11 mouse cellular contexts compared by ENCODE assay signal in genomic region chr5:143356686-143357388, GRCm38 (mm10). TPM values are rescaled to one million over a fixed set of nuclear protein-coding genes. Genes with fewer than 3 reads are reported as not detected.
DNase-seq lines count a peak whose midpoint lies in the region; ATAC-seq and TF ChIP-seq lines count a peak whose summit lies in the region.
"Had no signal": no experiment of that assay in that cellular context is flagged by ENCODE, and none has a peak within 500 bp of the region (broad histone marks: within the 10 kb centered on the region; RNA-seq: fewer than 3 reads in every experiment).

Gene Grid2ip (plus strand): TSS chr5:143357338.

- WGBS in kidney, embryonic 14.5 days = 19% methylated on average over 17 of the region's 17 CpGs
- WGBS in hindbrain, embryonic 13.5 days = 14% methylated on average over 17 of the region's 17 CpGs
- WGBS in midbrain, postnatal 0 days = 23% methylated on average over 16 of the region's 17 CpGs

- peak within 1 kb of the TSS; percentile 4 for H3K4me3 ChIP-seq in kidney, embryonic 14.5 days (ENCODE audit: low read length)
- H3K4me3 ChIP-seq in hindbrain, embryonic 13.5 days = peak within 1 kb of the TSS; percentile 23
- H3K4me3 ChIP-seq in midbrain, postnatal 0 days (ENCODE audit: low read depth, low read length) = peak within 1 kb of the TSS; percentile 18; the same call in 1 of the 2 replicates
- H3K4me3 ChIP-seq: myocyte had no signal

- H3K36me3 ChIP-seq in kidney, embryonic 14.5 days (ENCODE audit: control insufficient read depth, insufficient read depth, low read length) = no peaks in the 10 kb centered on the region
- no peaks in the 10 kb centered on the region for H3K36me3 ChIP-seq in hindbrain, embryonic 13.5 days
- no peaks in the 10 kb centered on the region for H3K36me3 ChIP-seq in midbrain, postnatal 0 days (ENCODE audit: insufficient read depth, low read length)

- H3K4me1 ChIP-seq in kidney, embryonic 14.5 days (ENCODE audit: control insufficient read depth, insufficient read depth, low read length) = no peaks in the 10 kb centered on the region
- peaks cover 6% of the 10 kb centered on the region for H3K4me1 ChIP-seq in hindbrain, embryonic 13.5 days (replicated peaks)
- no peaks in the 10 kb centered on the region for H3K4me1 ChIP-seq in midbrain, postnatal 0 days (ENCODE audit: insufficient read depth, low read length)

- H3K27ac ChIP-seq in kidney, embryonic 14.5 days (ENCODE audit: low read depth, low read length) = no peak within 1 kb of the TSS
- H3K27ac ChIP-seq in hindbrain, embryonic 13.5 days = no peak within 1 kb of the TSS
- H3K27ac ChIP-seq in midbrain, postnatal 0 days (ENCODE audit: low read depth, low read length) = no peak within 1 kb of the TSS

- no peak for ATAC-seq in kidney, embryonic 14.5 days (ENCODE audit: low FRiP score, low TSS enrichment)
- ATAC-seq in hindbrain, embryonic 13.5 days (ENCODE audit: low FRiP score) = no peak
- 0 out of 2 replicates have a peak, but pooled peaks have one; percentile 10 for ATAC-seq in midbrain, postnatal 0 days (ENCODE audit: low FRiP score)

- H3K9ac ChIP-seq in kidney, embryonic 14.5 days (ENCODE audit: low read depth, low read length) = no peak within 1 kb of the TSS
- peak within 1 kb of the TSS; percentile 55; the same call in 1 of the 2 replicates for H3K9ac ChIP-seq in hindbrain, embryonic 13.5 days
- H3K9ac ChIP-seq in midbrain, postnatal 0 days (replicated peaks; ENCODE audit: low read length, poor library complexity, severe bottlenecking) = peak within 1 kb of the TSS; percentile 46; the same call in 1 of the 2 replicates

- peaks cover 32% of the 10 kb centered on the region for H3K27me3 ChIP-seq in kidney, embryonic 14.5 days (ENCODE audit: control insufficient read depth, insufficient read depth, low read length)
- peaks cover 49% of the 10 kb centered on the region for H3K27me3 ChIP-seq in hindbrain, embryonic 13.5 days
- peaks cover 6% of the 10 kb centered on the region; the same call in 1 of the 2 replicates for H3K27me3 ChIP-seq in midbrain, postnatal 0 days (ENCODE audit: insufficient read depth, low read length)

- H3K9me3 ChIP-seq in kidney, embryonic 14.5 days (ENCODE audit: control insufficient read depth, low read length) = peaks cover 4% of the 10 kb centered on the region; the same call in 1 of the 2 replicates
- H3K9me3 ChIP-seq in hindbrain, embryonic 13.5 days = peaks cover 6% of the 10 kb centered on the region; the same call in 1 of the 2 replicates
- H3K9me3 ChIP-seq in midbrain, postnatal 0 days (ENCODE audit: low read length) = 0 out of 2 replicates have a peak, but pooled peaks cover 3% of the 10 kb centered on the region

- peak within 1 kb of the TSS; percentile 6 for H3K4me2 ChIP-seq in kidney, embryonic 14.5 days (replicated peaks; ENCODE audit: low read depth, low read length)
- H3K4me2 ChIP-seq in hindbrain, embryonic 13.5 days = peak within 1 kb of the TSS; percentile 44
- peak within 1 kb of the TSS; percentile 41 for H3K4me2 ChIP-seq in midbrain, postnatal 0 days (ENCODE audit: low read depth, low read length, poor library complexity, severe bottlenecking)

- no peak for DNase-seq in kidney, adult 11 months
- DNase-seq in embryo, embryonic 10 days (ENCODE audit: low spot score) = peak; percentile 54
- no peak for DNase-seq in midbrain, postnatal 0 days (ENCODE audit: low spot score)
- no peak for DNase-seq in ovary, postnatal 14 days (ENCODE audit: low spot score)
- no peak for DNase-seq in thymus, postnatal 14 days
- no peak for DNase-seq in urinary bladder, postnatal 10 days (ENCODE audit: low spot score)
- DNase-seq: cerebellum, postnatal 36 days; kidney, postnatal 10 days had no signal

- TF ChIP-seq CTCF in midbrain, postnatal 0 days (IDR thresholded peaks at IDR 0.05) = no peak

RNA-seq across cellular contexts. Expression of gene Grid2ip, which starts in this region (rescaled TPM):
- polyA plus RNA-seq in kidney, embryonic 14.5 days (2014; fragmentation: Nextera tagmentation; extraction: Ambion mirVana) = 0.06 and 0.20 TPM in 2 replicates
- polyA plus RNA-seq in hindbrain, embryonic 13.5 days (2015; fragmentation: Nextera tagmentation; extraction: Ambion mirVana) = 0.45 and 0.47 TPM in 2 replicates
- 2.3 and 2.8 TPM in 2 replicates for total RNA-seq in midbrain, postnatal 0 days (2014; rRNA removed)
- 0.33 and 0.60 TPM in 2 replicates for polyA plus RNA-seq in midbrain, postnatal 0 days (2015; fragmentation: Nextera tagmentation; extraction: Ambion mirVana)
- polyA plus RNA-seq: myocyte had no signal
